Mouse (Mus musculus) hindbrain, embryonic 15.5 days (tissue): ENCODE measurements around the gene Rabep1. TPM values are rescaled to one million over a fixed set of nuclear protein-coding genes. Genes with fewer than 3 reads are reported as not detected.

Experiments used
- ATAC-seq: fragments of 200-750 bp; cut with Nextera tagmentation; 2 replicates; pipeline ENCODE4 v1.8.0; 2017; ENCODE audit warnings: low read depth, moderate number of reproducible peaks, moderate TSS enrichment; ENCODE audit not compliant: low FRiP score
- H3K27ac ChIP-seq: fragments of 300-500 bp; sonication (generic); replicated peaks from 2 replicates; pipeline ENCODE4 v1.5.1; 2015; ENCODE audit warnings: mild to moderate bottlenecking, inconsistent platforms
- H3K27me3 ChIP-seq: fragments of 300-500 bp; sonication (generic); 2 replicates; pipeline ENCODE4 v1.6.1; 2015; ENCODE audit warnings: control low read depth, inconsistent platforms
- H3K36me3 ChIP-seq: fragments of 300-500 bp; sonication (generic); 2 replicates; pipeline ENCODE4 v1.6.1; 2015; ENCODE audit warnings: control low read depth, inconsistent platforms
- H3K4me1 ChIP-seq: fragments of 300-500 bp; sonication (generic); replicated peaks from 2 replicates; pipeline ENCODE4 v1.6.1; 2015; ENCODE audit warnings: control low read depth, inconsistent platforms
- H3K4me2 ChIP-seq: fragments of 300-500 bp; sonication (generic); 2 replicates; pipeline ENCODE4 v1.6.1; 2015; ENCODE audit warnings: moderate library complexity, mild to moderate bottlenecking, inconsistent platforms
- H3K4me3 ChIP-seq: fragments of 300-500 bp; sonication (generic); 2 replicates; pipeline ENCODE4 v1.5.1; 2015; ENCODE audit warnings: mild to moderate bottlenecking, inconsistent platforms
- H3K9ac ChIP-seq: fragments of 300-500 bp; sonication (generic); 2 replicates; pipeline ENCODE4 v1.6.1; 2015; ENCODE audit warnings: inconsistent platforms
- H3K9me3 ChIP-seq: fragments of 300-500 bp; sonication (generic); 2 replicates; pipeline ENCODE4 v1.6.1; 2016; ENCODE audit warnings: control low read depth, inconsistent platforms
- WGBS: fragments of 180-500 bp; shearing (Covaris S2); methylation state at CpG from one replicate; pipeline ENCODE4 v1.1.7; 2015; 5-methylcytosine and 5-hydroxymethylcytosine counted together
- polyA plus RNA-seq: library from polyadenylated mRNA; unstranded; fragments of >200 nt; fragmentation: Nextera tagmentation; extraction: Ambion mirVana; gene quantifications from 2 replicates; pipeline ENCODE4 v1.2.1, GENCODE M21; 2015

Gene Rabep1
- polyA plus RNA-seq, 1 experiment from 2014 or later: 85.5 TPM

- H3K9ac ChIP-seq: no peak overlapping the region
- no peak for ATAC-seq
- no peak overlapping the region for H3K4me3 ChIP-seq
- H3K27ac ChIP-seq: no peak overlapping the region
- H3K4me2 ChIP-seq: no peak overlapping the region
- H3K4me1 ChIP-seq: no peaks in the 10 kb centered on the region
- H3K36me3 ChIP-seq: no peaks in the 10 kb centered on the region
- no peaks in the 10 kb centered on the region for H3K9me3 ChIP-seq
- no peaks in the 10 kb centered on the region for H3K27me3 ChIP-seq
- 71% methylated on average over 13 of the region's 13 CpGs for WGBS
Measured at GRCm38 (mm10) chr11:70811471-70812240, 32.9 kb upstream of the Rabep1 start.

DNA sequence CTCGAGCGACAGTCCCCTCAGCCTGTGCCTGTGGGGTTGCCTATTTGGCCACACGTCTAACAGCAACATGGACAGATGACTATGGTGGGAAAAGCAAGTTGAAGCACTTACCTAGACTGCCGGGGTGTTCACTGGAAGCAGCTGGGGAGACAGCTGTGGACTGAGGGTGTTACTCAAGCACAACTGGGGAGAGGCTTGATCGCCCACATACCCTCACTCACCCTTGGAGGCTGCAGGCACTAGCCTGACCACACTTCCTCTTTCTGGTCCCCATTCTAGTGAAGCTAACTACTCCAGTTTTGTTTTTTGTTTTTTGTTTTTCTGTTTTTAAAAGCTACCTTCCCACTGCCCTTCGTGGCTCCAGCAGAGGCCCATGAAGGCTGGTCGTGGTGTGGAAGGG lies 32.2 kb upstream of the Rabep1 start, which contains the start of gene Scimp:
Gene Scimp, minus strand, starts transcription at position 222 of the 400 bp plus-strand sequence.
- Histone ChIP-seq H3K4me3 (no peak within 1 kb of the TSS), H3K4me2 (no peak within 1 kb of the TSS), H3K36me3 (no peaks in the 10 kb centered on the region), H3K27ac (no peak within 1 kb of the TSS), H3K27me3 (no peaks in the 10 kb centered on the region), H3K4me1 (no peaks in the 10 kb centered on the region), H3K9ac (no peak within 1 kb of the TSS), H3K9me3 (no peaks in the 10 kb centered on the region)
- 82% methylated on average over 7 of the region's 7 CpGs for WGBS
- no peak for ATAC-seq

DNA sequence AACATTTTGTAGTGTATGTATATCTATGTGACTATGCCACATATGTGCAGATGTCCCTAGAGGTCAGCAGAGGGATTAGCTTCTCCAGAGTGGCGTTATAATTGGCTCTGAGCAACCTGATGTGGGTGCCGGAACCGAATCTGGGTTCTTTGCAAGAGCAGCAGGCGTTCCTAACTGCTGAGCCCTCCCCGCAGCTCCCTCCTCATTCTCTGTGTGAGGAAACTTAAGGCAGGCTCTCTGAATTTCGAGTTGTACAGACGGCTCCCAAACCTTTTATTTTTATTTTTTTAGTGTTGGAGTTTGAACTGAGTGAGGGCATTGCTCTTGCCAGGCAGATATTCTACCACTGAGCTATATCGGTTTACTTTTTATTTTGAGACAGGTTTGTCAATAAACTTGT lies 29.5 kb upstream of the Rabep1 start:
- H3K4me2 ChIP-seq: no peak overlapping the region
- ATAC-seq: no peak
- WGBS: 85% methylated on average over 8 of the region's 8 CpGs

DNA sequence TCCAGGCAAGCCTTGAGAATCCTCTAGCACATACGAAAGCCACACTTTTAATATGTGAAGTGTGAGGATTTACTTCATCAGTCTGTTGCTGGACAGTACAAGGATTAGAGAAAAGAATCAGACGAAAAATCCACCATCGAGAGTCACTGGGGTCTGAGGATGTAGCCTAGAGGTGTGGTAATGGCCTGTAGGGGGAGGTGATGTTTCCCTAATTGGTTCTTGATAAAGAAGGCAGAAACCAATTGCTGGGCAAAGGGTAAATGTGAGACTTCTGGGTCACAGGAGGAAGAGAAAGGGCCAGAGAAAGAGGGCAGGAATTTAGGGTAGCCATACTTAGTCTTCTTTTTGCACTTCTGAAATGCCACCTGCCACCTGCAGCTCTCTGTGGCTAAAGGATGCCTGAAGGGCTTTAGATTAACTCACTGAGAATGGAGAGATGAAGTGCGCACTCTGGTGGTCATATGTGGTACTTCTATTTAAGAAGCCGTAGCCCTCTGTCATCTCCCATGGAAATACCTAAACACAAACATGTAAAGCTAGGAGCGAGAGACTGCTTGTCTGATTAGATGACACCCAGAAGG lies 29.0 kb upstream of the Rabep1 start:
- no peak for ATAC-seq
- Histone ChIP-seq H3K4me1 (no peaks in the 10 kb centered on the region), H3K36me3 (no peaks in the 10 kb centered on the region), H3K9me3 (no peaks in the 10 kb centered on the region), H3K4me3 (no peak overlapping the region), H3K4me2 (no peak overlapping the region), H3K27ac (no peak overlapping the region), H3K27me3 (no peaks in the 10 kb centered on the region), H3K9ac (no peak overlapping the region)
- 35% methylated on average over 6 of the region's 6 CpGs for WGBS

More for the DNA sequence above, 29.5 kb upstream of the Rabep1 start:
- Histone ChIP-seq H3K4me1 (no peaks in the 10 kb centered on the region), H3K27me3 (no peaks in the 10 kb centered on the region), H3K9ac (no peak overlapping the region), H3K4me3 (no peak overlapping the region), H3K27ac (no peak overlapping the region), H3K9me3 (no peaks in the 10 kb centered on the region), H3K36me3 (no peaks in the 10 kb centered on the region)

DNA sequence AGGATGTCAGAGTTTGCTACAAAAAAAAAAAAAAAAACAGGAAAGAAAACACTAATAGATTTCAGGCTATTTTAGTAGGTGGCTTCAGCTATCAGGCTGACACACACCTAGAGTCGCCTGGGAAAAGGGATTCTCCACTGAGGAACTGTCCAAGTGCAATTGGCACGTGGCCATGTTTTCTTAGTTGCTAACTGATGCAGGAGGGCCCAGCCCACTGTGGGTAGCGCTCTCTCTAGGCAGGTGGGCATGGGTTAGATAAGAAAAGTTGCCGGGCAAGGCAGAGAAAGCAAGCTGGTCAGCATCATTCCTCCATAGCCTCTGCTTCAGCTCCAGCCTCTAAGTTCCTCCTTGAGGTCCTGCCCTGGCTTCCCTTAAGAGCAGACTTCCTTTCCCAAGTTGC lies 27.8 kb upstream of the Rabep1 start:
- Histone ChIP-seq H3K4me2 (no peak overlapping the region), H3K36me3 (no peaks in the 10 kb centered on the region), H3K4me1 (no peaks in the 10 kb centered on the region), H3K9me3 (no peaks in the 10 kb centered on the region), H3K27ac (no peak overlapping the region), H3K27me3 (no peaks in the 10 kb centered on the region), H3K4me3 (no peak overlapping the region), H3K9ac (no peak overlapping the region)
- ATAC-seq: no peak
- 83% methylated on average over 4 of the region's 4 CpGs for WGBS

- H3K36me3 ChIP-seq: no peaks in the 10 kb centered on the region
- H3K9me3 ChIP-seq: no peaks in the 10 kb centered on the region
- H3K9ac ChIP-seq: no peak overlapping the region
- 87% methylated on average over 8 of the region's 8 CpGs for WGBS
- H3K27ac ChIP-seq: no peak overlapping the region
- no peaks in the 10 kb centered on the region for H3K27me3 ChIP-seq
- H3K4me3 ChIP-seq: no peak overlapping the region
- H3K4me2 ChIP-seq: no peak overlapping the region
- ATAC-seq: no peak
- no peaks in the 10 kb centered on the region for H3K4me1 ChIP-seq
Measured at GRCm38 (mm10) chr11:70820120-70820519, 24.5 kb upstream of the Rabep1 start.

GRCm38 (mm10) chr11:70821728-70822591 lies 22.6 kb upstream of the Rabep1 start:
- Histone ChIP-seq H3K9me3 (no peaks in the 10 kb centered on the region), H3K4me2 (no peak overlapping the region), H3K4me1 (no peaks in the 10 kb centered on the region), H3K9ac (no peak overlapping the region), H3K27me3 (no peaks in the 10 kb centered on the region), H3K36me3 (no peaks in the 10 kb centered on the region), H3K27ac (no peak overlapping the region), H3K4me3 (no peak overlapping the region)
- 0 out of 2 replicates have a peak, but pooled peaks have one; percentile 38 for ATAC-seq
- WGBS: 57% methylated on average over 17 of the region's 17 CpGs

GRCm38 (mm10) chr11:70826207-70826606 lies 18.4 kb upstream of the Rabep1 start:
- Histone ChIP-seq H3K9me3 (no peaks in the 10 kb centered on the region), H3K4me1 (no peaks in the 10 kb centered on the region), H3K9ac (no peak overlapping the region), H3K4me2 (no peak overlapping the region), H3K27ac (no peak overlapping the region), H3K4me3 (no peak overlapping the region), H3K27me3 (no peaks in the 10 kb centered on the region), H3K36me3 (no peaks in the 10 kb centered on the region)
- 91% methylated on average over 2 of the region's 2 CpGs for WGBS
- no peak for ATAC-seq

DNA sequence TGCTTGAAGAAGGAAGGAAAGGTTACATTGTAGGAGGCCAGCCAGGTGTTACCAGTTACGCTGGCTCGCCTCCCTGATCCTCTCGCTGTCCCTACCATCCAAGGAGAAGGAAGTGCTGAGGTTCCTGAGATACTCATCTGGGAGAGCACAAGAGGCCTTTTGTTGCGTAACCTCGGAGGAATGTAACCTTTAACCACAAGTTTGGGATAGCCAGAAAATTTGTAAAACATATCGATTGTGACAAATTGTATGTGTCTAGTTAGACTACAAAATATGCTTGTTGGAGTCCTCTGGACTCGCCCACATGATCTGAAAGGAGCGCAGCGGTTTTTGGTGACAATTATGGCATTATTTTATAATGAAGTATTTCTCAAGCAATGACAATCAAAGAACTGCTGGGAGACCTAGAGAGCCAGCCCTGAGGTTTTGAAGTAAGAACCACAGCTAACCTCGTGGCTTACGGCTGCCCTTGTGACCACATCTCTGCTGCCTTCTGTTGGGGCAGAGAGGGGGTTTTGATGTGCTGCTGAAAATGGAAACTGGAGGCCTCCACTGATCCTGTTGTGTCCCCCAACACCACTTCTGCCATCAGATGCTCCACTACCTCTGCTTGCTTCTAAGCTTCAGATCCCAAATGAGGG lies 15.5 kb upstream of the Rabep1 start:
- Histone ChIP-seq H3K36me3 (no peaks in the 10 kb centered on the region), H3K9ac (no peak overlapping the region), H3K4me1 (no peaks in the 10 kb centered on the region), H3K9me3 (no peaks in the 10 kb centered on the region), H3K4me3 (no peak overlapping the region), H3K27ac (no peak overlapping the region), H3K27me3 (no peaks in the 10 kb centered on the region), H3K4me2 (no peak overlapping the region)
- WGBS: 87% methylated on average over 11 of the region's 11 CpGs
- ATAC-seq: no peak

GRCm38 (mm10) chr11:70831201-70831600 lies 13.4 kb upstream of the Rabep1 start:
- Histone ChIP-seq H3K4me2 (no peak overlapping the region), H3K9ac (no peak overlapping the region), H3K9me3 (no peaks in the 10 kb centered on the region), H3K4me1 (no peaks in the 10 kb centered on the region), H3K36me3 (no peaks in the 10 kb centered on the region), H3K4me3 (no peak overlapping the region), H3K27ac (no peak overlapping the region), H3K27me3 (no peaks in the 10 kb centered on the region)
- WGBS: 47% methylated on average over 3 of the region's 3 CpGs
- ATAC-seq: no peak

DNA sequence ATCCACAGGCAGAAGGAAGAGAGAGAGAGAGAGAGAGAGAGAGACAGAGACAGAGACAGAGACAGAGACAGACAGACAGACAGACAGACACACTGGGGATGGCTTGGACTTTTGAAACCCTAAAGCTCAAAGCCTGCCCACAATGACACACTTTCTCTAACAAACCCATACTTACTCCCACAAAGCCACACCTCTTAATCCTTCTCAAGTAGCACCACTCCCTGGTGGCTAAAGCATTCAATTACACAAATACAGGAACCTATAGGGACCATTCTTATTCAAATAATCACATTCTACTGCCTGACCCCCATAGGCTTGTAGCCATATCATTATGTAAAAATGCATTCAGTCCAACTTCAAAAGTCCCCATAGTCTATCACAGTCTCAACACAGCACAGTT lies 11.2 kb upstream of the Rabep1 start:
- Histone ChIP-seq H3K4me1 (no peaks in the 10 kb centered on the region), H3K4me3 (no peak overlapping the region), H3K36me3 (no peaks in the 10 kb centered on the region), H3K27ac (no peak overlapping the region), H3K9me3 (no peaks in the 10 kb centered on the region), H3K27me3 (no peaks in the 10 kb centered on the region), H3K4me2 (no peak overlapping the region), H3K9ac (no peak overlapping the region)
- ATAC-seq: no peak

GRCm38 (mm10) chr11:70833831-70834230 lies 10.7 kb upstream of the Rabep1 start:
- H3K4me1 ChIP-seq: no peaks in the 10 kb centered on the region
- no peak overlapping the region for H3K4me2 ChIP-seq
- ATAC-seq: no peak
- H3K9ac ChIP-seq: no peak overlapping the region
- no peaks in the 10 kb centered on the region for H3K9me3 ChIP-seq
- no peak overlapping the region for H3K27ac ChIP-seq
- no peaks in the 10 kb centered on the region for H3K27me3 ChIP-seq
- H3K36me3 ChIP-seq: no peaks in the 10 kb centered on the region
- 64% methylated on average over 3 of the region's 3 CpGs for WGBS
- H3K4me3 ChIP-seq: no peak overlapping the region
